Mouse (Mus musculus) telencephalon, adult 2 months (tissue): ENCODE measurements around the gene Gpx1.
"Not testable (repeated sequence)": the region's sequence is repeated elsewhere in the genome, so short reads cannot be mapped to it uniquely, and the experiment has no call there.

Experiments
- DNase-seq: peaks from one replicate; pipeline ENCODE4 v3.0.0-alpha.2; 2011; ENCODE audit warnings: low read depth, low spot score

Gpx1 gene

DNA sequence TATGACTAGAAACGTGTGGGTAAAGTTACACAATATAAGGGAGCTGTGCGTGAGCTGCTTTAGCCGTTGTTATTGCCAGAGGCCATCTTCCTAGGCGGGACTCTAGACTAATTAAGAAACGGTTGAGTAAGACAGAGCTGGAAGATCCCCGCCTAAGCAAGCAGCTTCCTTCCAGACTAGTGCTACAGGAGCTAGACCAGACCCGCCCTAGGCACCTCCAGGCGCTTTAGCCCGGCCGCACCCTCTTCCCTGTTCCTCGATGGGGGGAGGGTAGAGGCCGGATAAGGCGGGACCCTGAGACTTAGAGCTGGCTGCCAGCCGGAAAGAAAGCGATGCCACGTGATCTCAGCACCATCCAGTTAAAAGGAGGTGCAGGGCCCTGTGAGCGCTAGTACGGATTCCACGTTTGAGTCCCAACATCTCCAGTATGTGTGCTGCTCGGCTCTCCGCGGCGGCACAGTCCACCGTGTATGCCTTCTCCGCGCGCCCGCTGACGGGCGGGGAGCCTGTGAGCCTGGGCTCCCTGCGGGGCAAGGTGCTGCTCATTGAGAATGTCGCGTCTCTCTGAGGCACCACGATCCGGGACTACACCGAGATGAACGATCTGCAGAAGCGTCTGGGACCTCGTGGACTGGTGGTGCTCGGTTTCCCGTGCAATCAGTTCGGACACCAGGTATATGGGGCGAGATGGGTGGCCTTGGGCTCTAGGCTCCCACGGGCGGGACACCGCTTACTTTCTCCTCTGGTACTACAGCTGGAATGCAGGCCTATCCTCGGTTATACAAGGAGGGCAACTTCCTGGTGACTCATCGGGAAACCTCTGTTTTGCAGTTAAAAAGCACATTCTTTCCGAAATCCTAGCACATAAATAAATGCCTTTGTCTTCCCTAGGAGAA, at the start of gene Gpx1:
TSS of gene Gpx1 (plus strand) at position 18 of the 896 bp plus-strand sequence.
- DNase-seq = peak; percentile 86

- no peak for DNase-seq
Observed at GRCm38 (mm10) chr9:108289347-108289746, 49.4 kb upstream of the Gpx1 start.

DNA sequence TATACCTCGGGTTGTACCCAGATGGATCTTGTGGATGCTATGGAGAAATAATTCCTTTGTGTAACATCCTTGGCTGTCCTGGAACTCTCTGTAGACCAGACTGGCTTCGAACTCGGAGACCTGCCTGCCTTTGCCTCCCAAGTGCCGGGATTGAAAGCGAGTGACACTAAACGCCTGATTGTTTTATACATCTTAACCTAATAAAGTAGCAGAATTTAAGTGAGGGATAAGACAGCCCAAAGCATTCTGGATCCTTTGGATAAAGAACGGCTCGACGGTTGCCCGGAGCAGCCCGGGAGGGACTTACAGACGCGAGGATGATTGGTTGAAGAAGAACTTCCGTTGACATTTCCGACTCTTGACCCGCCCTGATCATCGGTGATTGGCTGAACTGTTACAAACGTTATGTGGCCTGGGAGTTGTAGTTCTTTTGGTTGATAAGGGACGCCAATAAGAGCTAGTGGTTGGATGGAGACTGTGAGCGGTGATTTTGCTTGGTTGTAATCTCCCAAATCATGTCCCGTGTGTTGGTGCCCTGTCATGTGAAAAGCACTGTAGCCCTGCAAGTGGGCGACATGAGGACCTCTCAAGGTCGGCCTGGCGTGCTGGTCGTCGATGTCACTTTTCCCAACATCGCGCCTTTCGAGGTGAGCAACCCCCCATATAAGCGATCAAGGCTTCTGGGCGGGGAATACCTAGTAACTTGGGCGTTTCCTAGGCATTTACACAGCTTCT, 48.5 kb upstream of the Gpx1 start, which contains the start of gene Nicn1:
TSS of gene Nicn1 (plus strand) at position 414 of the 735 bp plus-strand sequence.
- peak; percentile 99 for DNase-seq

DNA sequence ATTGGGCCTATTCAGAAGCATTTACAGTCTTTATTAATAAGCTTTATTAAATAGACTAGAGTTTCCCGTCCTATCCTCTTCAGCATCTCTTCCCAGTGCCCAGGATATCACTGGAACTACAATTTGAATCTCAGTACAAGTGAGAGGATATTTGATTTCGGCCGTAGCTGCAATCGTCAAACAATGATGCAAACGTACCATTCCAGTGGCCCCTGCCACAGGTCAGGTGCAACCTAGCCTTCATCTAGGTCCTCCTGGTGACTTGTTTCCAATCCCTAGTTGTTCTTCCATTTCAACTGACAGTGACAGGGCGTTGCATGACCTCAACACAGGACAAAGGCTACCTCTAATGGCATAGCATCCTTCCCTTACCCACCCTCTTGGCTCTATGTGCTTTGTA, 47.9 kb upstream of the Gpx1 start:
- no peak for DNase-seq

GRCm38 (mm10) chr9:108296453-108297355, 42.0 kb upstream of the Gpx1 start, which contains the start of gene Amt:
TSS of gene Amt (plus strand) at chr9:108296853.
- no peak for DNase-seq

DNA sequence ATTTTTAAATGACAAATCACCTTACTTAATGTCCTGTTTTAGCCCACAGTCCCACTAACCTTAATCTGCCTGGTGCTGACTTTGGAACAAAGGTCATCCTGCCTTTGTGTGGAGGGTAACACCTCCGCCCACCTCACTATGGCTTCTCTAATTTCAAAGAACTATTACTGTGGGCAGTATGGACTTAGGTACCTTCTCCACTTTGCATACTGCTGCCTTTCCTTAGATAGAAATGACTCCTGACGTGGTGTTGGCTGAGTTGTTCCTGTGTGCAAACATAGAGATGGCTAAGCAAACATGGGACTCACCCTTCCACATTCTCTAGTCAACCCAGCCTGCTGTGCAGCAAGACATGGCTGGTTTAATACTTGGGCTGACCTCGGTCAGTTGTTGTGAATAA, 36.9 kb upstream of the Gpx1 start:
- DNase-seq = no peak

- DNase-seq = no peak
Observed at GRCm38 (mm10) chr9:108304716-108305115, 34.0 kb upstream of the Gpx1 start.

- DNase-seq = no peak
Observed at GRCm38 (mm10) chr9:108305170-108305569, 33.5 kb upstream of the Gpx1 start.

GRCm38 (mm10) chr9:108305629-108306520, 32.8 kb upstream of the Gpx1 start, which contains the start of the genes Rhoa and Tcta:
TSS of gene Rhoa (plus strand) at chr9:108306129.
TSS of gene Tcta (minus strand) at chr9:108306160.
- peak; percentile 100 for DNase-seq

- DNase-seq = no peak
Observed at GRCm38 (mm10) chr9:108306571-108306980, 32.1 kb upstream of the Gpx1 start.

GRCm38 (mm10) chr9:108307021-108307807, 31.5 kb upstream of the Gpx1 start:
- DNase-seq = no peak

DNA sequence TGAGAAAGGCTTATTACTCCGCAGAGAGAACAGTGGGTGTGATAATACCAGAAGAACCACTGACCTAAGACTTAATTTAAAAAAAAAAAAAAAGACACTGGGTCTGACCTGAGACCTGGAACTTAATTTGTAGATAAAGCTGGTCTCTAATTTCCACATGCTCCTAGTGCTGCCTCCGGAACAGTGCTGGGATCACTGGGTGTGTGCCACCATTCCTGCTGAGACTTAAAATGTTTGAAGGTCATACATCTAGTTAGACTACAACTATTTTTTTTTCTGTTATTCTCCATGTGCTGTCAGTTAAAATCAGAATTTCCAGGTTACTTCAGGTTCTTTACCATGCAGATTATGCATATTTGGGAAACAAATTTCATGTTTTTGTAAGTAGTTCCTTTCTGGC, 30.6 kb upstream of the Gpx1 start:
- DNase-seq = no peak

- no peak for DNase-seq
Observed at GRCm38 (mm10) chr9:108317572-108317971, 21.1 kb upstream of the Gpx1 start.

- no peak for DNase-seq
Observed at GRCm38 (mm10) chr9:108318462-108318861, 20.2 kb upstream of the Gpx1 start.

- DNase-seq = not testable (repeated sequence)
Observed at GRCm38 (mm10) chr9:108322054-108322453, 16.6 kb upstream of the Gpx1 start.

DNA sequence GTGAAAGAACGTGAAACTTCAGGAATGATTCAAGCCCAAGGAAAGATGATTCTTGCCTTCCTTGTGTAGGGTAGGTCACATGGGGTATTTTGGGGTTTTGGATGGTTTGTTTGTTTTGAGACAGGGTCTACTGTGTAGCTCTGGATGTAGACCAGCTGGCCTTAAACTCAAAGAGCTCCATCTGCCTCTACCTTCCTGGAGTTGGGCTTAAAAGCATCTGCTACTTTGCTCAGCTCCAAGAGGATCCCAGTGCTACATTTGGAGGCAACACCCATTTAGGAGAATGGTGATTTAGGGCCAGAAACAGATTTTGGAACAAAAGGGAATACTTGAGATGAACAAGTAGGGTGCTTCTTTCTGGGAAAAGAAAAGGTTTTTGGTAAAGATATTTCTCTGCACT, 13.9 kb upstream of the Gpx1 start:
- DNase-seq = no peak

- no peak for DNase-seq
Observed at GRCm38 (mm10) chr9:108325811-108326210, 12.9 kb upstream of the Gpx1 start.

- DNase-seq = no peak
Observed at GRCm38 (mm10) chr9:108337848-108338550, 704 bp upstream of the Gpx1 start.

- DNase-seq = no peak
Observed at GRCm38 (mm10) chr9:108338551-108338885, 185 bp upstream of the Gpx1 start.
